Mouse (Mus musculus) embryo, embryonic 10 days (tissue): ENCODE results near the gene 2510039O18Rik.

ENCODE experiments used
- DNase-seq: peaks from one replicate; pipeline ENCODE4 v3.0.0-alpha.2; 2015; ENCODE audit warnings: low spot score

The 2510039O18Rik gene

GRCm38 (mm10) chr4:147940576-147941044 lies at the start of gene 2510039O18Rik:
Gene 2510039O18Rik (plus strand): TSS chr4:147940895.
- peak; percentile 92 for DNase-seq

- DNase-seq = no peak
Observed at GRCm38 (mm10) chr4:147895815-147896330, 44.8 kb upstream of the 2510039O18Rik start.

- DNase-seq = no peak
Observed at GRCm38 (mm10) chr4:147896411-147896810, 44.3 kb upstream of the 2510039O18Rik start.

- DNase-seq = no peak
Observed at GRCm38 (mm10) chr4:147897348-147897747, 43.3 kb upstream of the 2510039O18Rik start.

- no peak for DNase-seq
Observed at GRCm38 (mm10) chr4:147900452-147900851, 40.2 kb upstream of the 2510039O18Rik start.

GRCm38 (mm10) chr4:147902906-147903500 lies 37.7 kb upstream of the 2510039O18Rik start:
- no peak for DNase-seq

GRCm38 (mm10) chr4:147903601-147904000 lies 37.1 kb upstream of the 2510039O18Rik start:
- DNase-seq = no peak

GRCm38 (mm10) chr4:147904313-147905089 lies 36.2 kb upstream of the 2510039O18Rik start, which contains the start of gene Mfn2:
Gene Mfn2 (minus strand): TSS chr4:147904704.
- DNase-seq = peak; percentile 93

- no peak for DNase-seq
Observed at GRCm38 (mm10) chr4:147905090-147905659, 35.5 kb upstream of the 2510039O18Rik start.

- no peak for DNase-seq
Observed at GRCm38 (mm10) chr4:147906230-147906629, 34.5 kb upstream of the 2510039O18Rik start.

GRCm38 (mm10) chr4:147909486-147909885 lies 31.2 kb upstream of the 2510039O18Rik start:
- DNase-seq = no peak

GRCm38 (mm10) chr4:147918459-147919121 lies 22.1 kb upstream of the 2510039O18Rik start:
- DNase-seq = peak; percentile 70

- no peak for DNase-seq
Observed at GRCm38 (mm10) chr4:147920973-147921372, 19.7 kb upstream of the 2510039O18Rik start.

- no peak for DNase-seq
Observed at GRCm38 (mm10) chr4:147922341-147922740, 18.4 kb upstream of the 2510039O18Rik start.

GRCm38 (mm10) chr4:147927705-147928104 lies 13.0 kb upstream of the 2510039O18Rik start:
- DNase-seq = peak; percentile 62

GRCm38 (mm10) chr4:147928136-147928535 lies 12.6 kb upstream of the 2510039O18Rik start:
- DNase-seq = peak; percentile 52

GRCm38 (mm10) chr4:147928540-147928939 lies 12.2 kb upstream of the 2510039O18Rik start:
- DNase-seq = no peak

GRCm38 (mm10) chr4:147930946-147931345 lies 9.7 kb upstream of the 2510039O18Rik start:
- no peak for DNase-seq

- no peak for DNase-seq
Observed at GRCm38 (mm10) chr4:147934134-147934533, 6.6 kb upstream of the 2510039O18Rik start.

- DNase-seq = no peak
Observed at GRCm38 (mm10) chr4:147934611-147935010, 6.1 kb upstream of the 2510039O18Rik start.

GRCm38 (mm10) chr4:147935904-147936303 lies 4.8 kb upstream of the 2510039O18Rik start:
- DNase-seq = no peak

GRCm38 (mm10) chr4:147936331-147936954 lies 4.3 kb upstream of the 2510039O18Rik start, which contains the start of gene Plod1:
Gene Plod1 (minus strand): TSS chr4:147936767.
- peak; percentile 79 for DNase-seq
